Mouse (Mus musculus) layer of hippocampus, adult 2 months (tissue): ENCODE measurements around the gene Ppp3r1. TPM values are rescaled to one million over a fixed set of nuclear protein-coding genes. Genes with fewer than 3 reads are reported as not detected.
"Not testable (repeated sequence)": the region's sequence is repeated elsewhere in the genome, so short reads cannot be mapped to it uniquely, and the experiment has no call there.

Source experiments
- DNase-seq, 2 experiments: peaks; one replicate each; pipeline ENCODE4 v3.0.0; 2022; ENCODE audit warnings: low spot score in 2 of 2
- H3K27ac ChIP-seq: fragments of 200-600 bp; 2 replicates; pipeline ENCODE4 v1.8.1; 2022
- H3K4me3 ChIP-seq: fragments of 200-600 bp; 2 replicates; pipeline ENCODE4 v1.8.1; 2022; ENCODE audit warnings: mild to moderate bottlenecking
- CTCF ChIP-seq: fragments of 200-600 bp; conservative IDR thresholded peaks from 2 replicates; pipeline ENCODE4 v1.8.1; 2022; ENCODE audit warnings: antibody characterized with exemption, mild to moderate bottlenecking, moderate library complexity
- total RNA-seq, 2 experiments: library from RNA; stranded (reverse); gene quantifications; 2 replicates each; pipeline ENCODE4 v1.2.3; 2021

Ppp3r1 gene
- total RNA-seq, 2 experiments from 2014 or later = 877 to 906 TPM

DNA sequence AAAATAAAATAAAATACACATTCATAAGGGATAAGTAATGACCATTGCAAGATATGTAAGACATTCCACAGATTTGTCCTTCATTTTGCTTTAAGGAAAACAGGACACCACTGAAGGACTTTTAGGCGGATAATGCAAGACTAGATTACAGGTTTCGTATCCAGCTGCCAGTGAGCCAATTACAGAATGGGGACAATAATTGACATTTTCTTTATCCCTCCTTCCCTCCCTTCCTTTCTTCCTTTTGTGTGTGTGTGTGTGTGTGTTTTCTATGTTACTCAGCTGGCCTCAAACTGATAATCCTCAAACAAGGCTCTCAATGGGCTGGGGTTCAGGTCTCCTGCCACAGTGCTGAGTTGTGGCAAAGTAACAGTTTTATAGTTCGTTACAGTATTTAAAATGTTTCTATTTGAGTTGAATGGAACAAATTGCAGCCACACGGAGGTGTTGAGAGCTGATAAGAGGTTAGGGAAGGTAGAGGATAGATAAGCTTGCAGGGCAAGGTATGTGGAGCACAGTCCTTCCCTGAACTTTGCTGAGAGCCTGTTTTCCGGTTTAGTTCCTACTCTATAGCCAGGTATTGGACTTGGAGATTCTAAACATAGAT lies 53.9 kb downstream of the Ppp3r1 start:
- Histone ChIP-seq H3K4me3 (peak overlapping the region; percentile 100), H3K27ac (no peak overlapping the region)
- DNase-seq = no peak
- TF ChIP-seq CTCF = no peak

DNA sequence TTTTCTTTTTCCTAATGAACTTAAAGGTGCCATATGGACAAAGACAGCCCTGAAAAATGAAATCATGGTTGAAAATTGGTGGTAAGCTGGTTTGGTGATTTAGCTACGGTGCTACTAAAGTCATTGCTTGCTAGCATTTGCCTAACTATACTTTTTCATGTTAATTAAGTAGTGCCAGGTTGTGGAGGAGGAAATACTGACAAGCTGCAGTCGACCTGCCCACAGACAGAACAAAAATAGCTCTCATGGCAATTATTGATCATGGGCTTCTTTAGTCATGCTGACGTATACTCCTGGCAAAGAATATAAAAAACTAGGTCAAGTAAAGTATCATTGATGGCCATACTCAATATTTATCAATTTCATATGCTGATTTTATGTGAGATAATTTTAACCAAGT lies 56.4 kb downstream of the Ppp3r1 start:
- peak overlapping the region; percentile 63 for H3K27ac ChIP-seq
- TF ChIP-seq CTCF = no peak

DNA sequence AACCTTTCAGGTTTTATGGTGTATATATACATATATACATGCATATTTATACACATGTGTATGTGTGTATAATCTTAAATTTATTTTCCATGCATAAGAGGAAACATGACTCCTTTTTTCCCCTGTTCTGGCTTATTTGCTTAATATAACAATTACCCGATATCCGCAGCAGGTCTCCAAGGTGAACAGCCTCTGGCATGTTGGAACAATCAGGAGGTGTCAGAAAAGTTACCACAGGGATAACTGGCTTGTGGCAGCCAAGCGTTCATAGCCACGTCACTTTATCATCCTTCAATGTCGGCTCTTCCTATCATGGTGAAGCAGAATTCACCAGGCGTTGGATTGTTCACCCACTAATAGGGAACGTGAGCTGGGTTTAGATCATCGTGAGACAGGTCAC lies 62.1 kb downstream of the Ppp3r1 start:
- DNase-seq = no peak
- H3K4me3 ChIP-seq = no peak overlapping the region
- no peak overlapping the region for H3K27ac ChIP-seq
- no peak for TF ChIP-seq CTCF

More for the DNA sequence above, 56.4 kb downstream of the Ppp3r1 start:
- peak in 1 of 2 experiments; percentile 28 for DNase-seq
- H3K4me3 ChIP-seq = no peak overlapping the region

DNA sequence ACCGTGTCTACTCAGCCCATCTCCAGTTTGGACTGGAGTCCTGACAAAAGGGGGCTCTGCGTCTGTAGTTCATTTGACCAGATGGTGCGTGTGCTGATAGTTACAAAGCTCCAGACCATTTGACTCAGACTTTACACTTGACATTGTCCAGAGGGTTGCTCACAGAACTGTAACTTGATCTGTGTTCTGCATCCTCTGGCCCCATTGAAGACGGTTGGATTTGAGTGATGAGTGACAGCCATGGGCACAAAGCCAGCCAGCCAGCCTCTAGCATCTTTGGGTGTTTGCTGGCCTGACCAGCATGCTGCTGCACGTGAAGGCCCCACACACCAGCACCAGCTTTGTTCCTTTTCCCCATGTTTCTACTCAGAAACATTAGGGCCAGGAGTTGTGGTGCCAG lies 73.7 kb downstream of the Ppp3r1 start:
- TF ChIP-seq CTCF = no peak
- H3K4me3 ChIP-seq = no peak overlapping the region
- DNase-seq = no peak
- no peak overlapping the region for H3K27ac ChIP-seq

DNA sequence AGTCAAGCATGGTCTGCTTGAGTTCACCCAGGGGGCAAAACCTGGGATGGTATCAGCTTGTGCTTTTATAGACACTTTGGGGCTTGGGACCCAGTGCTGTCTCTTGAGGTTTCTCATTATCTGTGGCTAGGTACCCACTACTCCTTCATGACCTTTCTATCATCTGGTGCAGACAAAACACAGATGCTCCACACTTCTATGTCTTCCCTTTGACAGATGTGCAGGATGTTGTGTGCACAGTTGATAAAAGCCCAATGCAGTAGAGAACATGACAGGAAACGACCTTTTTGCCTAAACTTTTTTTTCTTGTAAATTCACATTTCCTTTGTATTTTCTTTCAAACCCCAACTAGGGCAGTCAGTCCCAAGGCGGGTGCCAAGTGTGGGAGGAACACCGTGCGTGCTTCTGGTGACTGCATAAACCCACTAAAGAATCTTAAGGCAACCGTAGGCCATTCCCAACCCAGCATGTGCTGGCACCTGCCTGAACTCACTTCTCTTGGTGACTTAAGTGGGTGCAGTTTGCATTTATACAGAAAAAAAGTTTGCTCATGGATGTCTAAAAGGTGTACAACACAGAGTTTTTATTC lies 77.5 kb downstream of the Ppp3r1 start:
- TF ChIP-seq CTCF = no peak
- Histone ChIP-seq H3K4me3 (no peak overlapping the region), H3K27ac (no peak overlapping the region)
- no peak for DNase-seq

DNA sequence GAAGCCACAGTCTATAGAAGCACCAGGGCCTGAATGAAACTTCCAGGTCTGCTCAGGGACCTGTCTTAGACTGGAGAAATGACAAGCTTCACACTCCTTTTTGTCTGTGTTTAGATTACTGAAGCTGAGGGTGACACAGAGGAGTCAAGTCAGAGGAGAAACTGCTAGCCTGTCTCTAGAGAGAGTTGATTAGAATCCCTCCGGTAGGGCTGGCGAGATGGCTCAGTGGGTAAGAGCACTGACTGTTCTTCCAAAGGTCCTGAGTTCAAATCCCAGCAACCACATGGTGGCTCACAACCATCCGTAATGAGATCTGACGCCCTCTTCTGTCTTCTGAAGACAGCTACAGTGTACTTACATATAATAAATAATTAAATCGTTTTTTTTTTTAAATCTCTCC lies 79.5 kb downstream of the Ppp3r1 start:
- H3K4me3 ChIP-seq, H3K27ac ChIP-seq: not testable (repeated sequence)

DNA sequence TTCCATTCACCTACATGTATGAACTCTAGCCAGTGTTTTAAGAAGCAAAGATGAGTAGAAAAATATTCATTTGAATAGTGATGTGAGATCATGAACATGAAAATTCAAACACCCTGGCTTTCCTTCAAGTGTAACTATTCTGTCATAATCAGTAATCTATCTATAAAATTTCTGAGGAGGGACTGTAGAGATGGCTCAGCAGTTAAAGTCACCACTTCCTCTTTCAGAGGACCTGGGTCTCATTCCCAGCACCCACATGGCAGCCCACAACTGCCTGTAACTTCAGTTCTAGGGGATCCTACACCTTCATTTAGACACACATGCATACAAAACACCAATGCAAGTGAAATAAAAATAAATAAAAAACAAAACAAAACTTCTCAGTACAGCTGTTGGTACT lies 89.7 kb downstream of the Ppp3r1 start:
- H3K27ac ChIP-seq = no peak overlapping the region
- no peak overlapping the region for H3K4me3 ChIP-seq
- TF ChIP-seq CTCF = no peak
- no peak for DNase-seq

More for the DNA sequence above, 79.5 kb downstream of the Ppp3r1 start:
- DNase-seq = not testable (repeated sequence)

Other genes starting within 250 kb of the Ppp3r1 start
- 1 to 10 TPM; 1.7 to 2.7 TPM for gene Fbxo48, start 207.9 kb upstream of the Ppp3r1 start, total RNA-seq
- 100 to 1,000 TPM; 123 to 124 TPM for gene Cnrip1, start 107.7 kb upstream of the Ppp3r1 start, total RNA-seq
- gene Plek, start 106.9 kb upstream of the Ppp3r1 start, total RNA-seq = 1 to 10 TPM; 6.9 TPM
- 10 to 100 TPM in 1 of 2 experiments, 1 to 10 TPM in 1; 9.5 to 10.2 TPM for gene Wdr92, start 22.8 kb downstream of the Ppp3r1 start, total RNA-seq
- gene Pno1, start 52.3 kb downstream of the Ppp3r1 start, total RNA-seq = 10 to 100 TPM; 27.6 TPM
- 10 to 100 TPM; 44.8 to 50.8 TPM for gene C1d, start 98.3 kb downstream of the Ppp3r1 start, total RNA-seq